Mouse (Mus musculus): ENCODE measurements around the gene Atp1b3.

The Atp1b3 gene

GRCm38 (mm10) chr9:96377096-96377495, 12.9 kb upstream of the Atp1b3 start:
- Histone ChIP-seq H3K4me3 (replicated peaks; ENCODE audit: low read length) (no peak overlapping the region), H3K4me1 (replicated peaks; ENCODE audit: low read depth, low read length) (peaks cover 25% of the 10 kb centered on the region), H3K27me3 (ENCODE audit: insufficient read depth, low read length) (no peaks in the 10 kb centered on the region; the same call in 1 of the 2 replicates), H3K9me3 (ENCODE audit: low read length) (no peaks in the 10 kb centered on the region), H3K36me3 (ENCODE audit: insufficient read depth, low read length) (no peaks in the 10 kb centered on the region)
- no peak for TF ChIP-seq NANOG (IDR thresholded peaks at IDR 0.05; ENCODE audit: borderline replicate concordance, low read length)
- TF ChIP-seq CTCF (conservative IDR thresholded peaks at IDR 0.05; ENCODE audit: low read length) = no peak
- no peak for TF ChIP-seq POU5F1 (IDR thresholded peaks at IDR 0.05; ENCODE audit: borderline replicate concordance, low read length)

DNA sequence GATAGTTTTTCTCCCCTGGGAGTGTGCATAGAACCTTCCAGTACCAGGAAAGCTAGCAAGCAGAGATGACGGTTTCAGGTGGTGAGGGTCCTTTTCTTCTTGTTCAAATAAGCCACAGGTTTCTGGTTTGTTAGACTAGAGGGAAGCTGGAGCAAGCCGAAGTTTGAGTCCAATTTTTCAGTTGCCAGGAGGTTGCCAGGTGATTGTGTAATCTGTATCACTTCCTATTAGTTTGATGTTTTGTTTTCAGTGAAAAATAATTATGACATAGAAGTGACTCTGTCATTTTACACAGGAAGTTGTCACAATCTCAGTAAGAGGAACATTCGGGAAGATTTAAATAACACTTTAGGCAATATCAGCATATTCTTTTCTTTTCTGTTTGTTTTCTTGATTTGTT, 11.6 kb upstream of the Atp1b3 start:
- H3K4me1 ChIP-seq (replicated peaks; ENCODE audit: low read depth, low read length) = peaks cover 24% of the 10 kb centered on the region
- no peaks in the 10 kb centered on the region for H3K36me3 ChIP-seq (ENCODE audit: insufficient read depth, low read length)
- H3K9me3 ChIP-seq (ENCODE audit: low read length) = no peaks in the 10 kb centered on the region
- TF ChIP-seq CTCF (conservative IDR thresholded peaks at IDR 0.05; ENCODE audit: low read length) (no peak), POU5F1 (IDR thresholded peaks at IDR 0.05; ENCODE audit: borderline replicate concordance, low read length) (no peak), NANOG (IDR thresholded peaks at IDR 0.05; ENCODE audit: borderline replicate concordance, low read length) (no peak)
- no peak overlapping the region for H3K4me3 ChIP-seq (replicated peaks; ENCODE audit: low read length)
- no peaks in the 10 kb centered on the region for H3K27me3 ChIP-seq (ENCODE audit: insufficient read depth, low read length)

GRCm38 (mm10) chr9:96371075-96371474, 6.8 kb upstream of the Atp1b3 start:
- Histone ChIP-seq H3K36me3 (ENCODE audit: insufficient read depth, low read length) (no peaks in the 10 kb centered on the region), H3K27me3 (ENCODE audit: insufficient read depth, low read length) (no peaks in the 10 kb centered on the region), H3K9me3 (ENCODE audit: low read length) (peaks cover 5% of the 10 kb centered on the region; the same call in 1 of the 2 replicates), H3K4me1 (replicated peaks; ENCODE audit: low read depth, low read length) (peaks cover 42% of the 10 kb centered on the region), H3K4me3 (replicated peaks; ENCODE audit: low read length) (no peak overlapping the region)
- TF ChIP-seq POU5F1 (IDR thresholded peaks at IDR 0.05; ENCODE audit: borderline replicate concordance, low read length) (no peak), CTCF (conservative IDR thresholded peaks at IDR 0.05; ENCODE audit: low read length) (no peak), NANOG (IDR thresholded peaks at IDR 0.05; ENCODE audit: borderline replicate concordance, low read length) (no peak)

DNA sequence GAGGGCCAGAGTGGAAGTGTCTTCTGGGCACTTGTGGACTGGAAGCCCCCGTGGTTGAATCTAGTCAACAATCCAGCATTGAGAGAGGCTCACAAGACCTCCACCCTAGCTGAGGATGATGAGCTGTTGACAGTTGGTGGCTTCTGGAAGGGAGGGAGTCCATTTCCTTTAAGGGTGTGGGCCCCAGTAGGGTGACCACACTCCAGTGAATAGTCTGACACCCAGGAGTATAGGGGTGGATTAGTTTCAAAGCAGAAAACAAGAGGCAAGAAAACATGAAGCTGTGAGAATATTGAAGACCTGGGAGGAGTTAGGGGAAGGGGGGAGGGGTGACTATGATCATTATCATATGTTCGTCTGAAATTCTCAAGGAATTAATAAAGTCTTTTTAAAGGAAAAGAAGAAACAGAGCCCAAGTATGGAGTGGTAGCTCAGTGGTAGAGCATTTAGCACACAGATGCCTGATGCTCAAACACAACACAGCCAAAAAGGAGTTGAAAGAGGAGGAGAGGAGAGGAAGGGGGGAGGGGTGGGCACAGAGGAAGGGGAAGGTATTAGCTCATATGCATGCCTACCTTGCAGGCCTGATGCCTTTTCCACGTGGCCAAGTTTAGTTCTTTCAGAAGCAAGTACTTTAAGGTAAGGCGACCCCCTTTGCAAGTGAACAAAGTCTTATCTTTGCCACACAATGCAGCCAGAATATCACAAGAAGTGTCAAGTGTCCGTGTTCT, 5.6 kb upstream of the Atp1b3 start:
- no peak overlapping the region for H3K4me3 ChIP-seq (replicated peaks; ENCODE audit: low read length)
- no peak for TF ChIP-seq POU5F1 (IDR thresholded peaks at IDR 0.05; ENCODE audit: borderline replicate concordance, low read length)
- TF ChIP-seq NANOG (IDR thresholded peaks at IDR 0.05; ENCODE audit: borderline replicate concordance, low read length) = no peak
- no peak for TF ChIP-seq CTCF (conservative IDR thresholded peaks at IDR 0.05; ENCODE audit: low read length)

GRCm38 (mm10) chr9:96365271-96365872, 1.1 kb upstream of the Atp1b3 start:
- TF ChIP-seq CTCF (conservative IDR thresholded peaks at IDR 0.05; ENCODE audit: low read length) (no peak), POU5F1 (IDR thresholded peaks at IDR 0.05; ENCODE audit: borderline replicate concordance, low read length) (no peak), NANOG (IDR thresholded peaks at IDR 0.05; ENCODE audit: borderline replicate concordance, low read length) (no peak)
- Histone ChIP-seq H3K36me3 (ENCODE audit: insufficient read depth, low read length) (peaks cover 20% of the 10 kb centered on the region), H3K9me3 (ENCODE audit: low read length) (peaks cover 5% of the 10 kb centered on the region; the same call in 1 of the 2 replicates), H3K4me3 (replicated peaks; ENCODE audit: low read length) (no peak overlapping the region), H3K4me1 (replicated peaks; ENCODE audit: low read depth, low read length) (peaks cover 48% of the 10 kb centered on the region), H3K27me3 (ENCODE audit: insufficient read depth, low read length) (no peaks in the 10 kb centered on the region)

More for the DNA sequence above, 5.6 kb upstream of the Atp1b3 start:
- Histone ChIP-seq H3K27me3 (ENCODE audit: insufficient read depth, low read length) (no peaks in the 10 kb centered on the region), H3K9me3 (ENCODE audit: low read length) (peaks cover 5% of the 10 kb centered on the region; the same call in 1 of the 2 replicates), H3K4me1 (replicated peaks; ENCODE audit: low read depth, low read length) (peaks cover 48% of the 10 kb centered on the region), H3K36me3 (ENCODE audit: insufficient read depth, low read length) (no peaks in the 10 kb centered on the region)

DNA sequence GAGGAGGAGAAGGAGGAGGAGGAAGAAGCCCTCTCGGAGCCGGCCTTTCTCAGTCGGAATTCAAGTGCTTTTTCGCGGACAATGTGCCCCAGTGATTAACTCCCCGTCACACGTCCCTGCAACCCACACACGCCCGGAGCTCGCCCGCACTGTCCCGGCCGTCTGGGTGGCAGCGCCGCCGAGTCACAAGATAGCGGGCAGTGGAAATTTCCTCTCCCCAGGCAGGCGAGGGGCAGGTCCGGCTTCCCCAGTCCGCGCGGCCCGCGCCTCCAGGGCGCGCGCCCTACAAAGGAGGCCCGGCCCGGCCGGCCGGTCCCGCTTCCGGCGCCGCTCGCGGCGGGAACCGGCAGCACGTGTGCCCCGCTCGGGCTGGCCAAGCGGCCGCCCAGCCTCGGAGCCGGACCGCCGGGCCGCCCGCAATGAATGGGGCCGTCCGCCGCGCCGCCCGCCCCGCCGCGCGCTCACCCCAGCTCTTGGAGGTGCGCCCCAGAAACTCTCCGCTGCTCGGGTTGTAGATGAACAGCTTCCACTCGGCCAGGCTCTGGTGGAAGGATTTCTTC, 581 bp downstream of the Atp1b3 start:
- no peak for TF ChIP-seq CTCF (conservative IDR thresholded peaks at IDR 0.05; ENCODE audit: low read length)
- TF ChIP-seq POU5F1 (IDR thresholded peaks at IDR 0.05; ENCODE audit: borderline replicate concordance, low read length) = no peak
- no peak for TF ChIP-seq NANOG (IDR thresholded peaks at IDR 0.05; ENCODE audit: borderline replicate concordance, low read length)

GRCm38 (mm10) chr9:96360056-96360455, 4.2 kb downstream of the Atp1b3 start:
- H3K9me3 ChIP-seq (ENCODE audit: low read length) = no peaks in the 10 kb centered on the region
- peaks cover 39% of the 10 kb centered on the region for H3K4me1 ChIP-seq (replicated peaks; ENCODE audit: low read depth, low read length)
- no peak overlapping the region for H3K4me3 ChIP-seq (replicated peaks; ENCODE audit: low read length)
- no peaks in the 10 kb centered on the region for H3K27me3 ChIP-seq (ENCODE audit: insufficient read depth, low read length)
- peaks cover 61% of the 10 kb centered on the region for H3K36me3 ChIP-seq (ENCODE audit: insufficient read depth, low read length)
- TF ChIP-seq NANOG (IDR thresholded peaks at IDR 0.05; ENCODE audit: borderline replicate concordance, low read length) = no peak
- TF ChIP-seq CTCF (conservative IDR thresholded peaks at IDR 0.05; ENCODE audit: low read length) = no peak
- TF ChIP-seq POU5F1 (IDR thresholded peaks at IDR 0.05; ENCODE audit: borderline replicate concordance, low read length) = no peak

More for the DNA sequence above, 581 bp downstream of the Atp1b3 start:
- peaks cover 35% of the 10 kb centered on the region for H3K36me3 ChIP-seq (ENCODE audit: insufficient read depth, low read length)
- H3K9me3 ChIP-seq (ENCODE audit: low read length) = peaks cover 5% of the 10 kb centered on the region; the same call in 1 of the 2 replicates
- no peaks in the 10 kb centered on the region for H3K27me3 ChIP-seq (ENCODE audit: insufficient read depth, low read length)
- H3K4me1 ChIP-seq (replicated peaks; ENCODE audit: low read depth, low read length) = peaks cover 41% of the 10 kb centered on the region
- H3K4me3 ChIP-seq (replicated peaks; ENCODE audit: low read length) = peak overlapping the region; percentile 91

- Histone ChIP-seq H3K36me3 (ENCODE audit: insufficient read depth, low read length) (peaks cover 39% of the 10 kb centered on the region), H3K9me3 (ENCODE audit: low read length) (no peaks in the 10 kb centered on the region), H3K4me3 (replicated peaks; ENCODE audit: low read length) (no peak overlapping the region), H3K27me3 (ENCODE audit: insufficient read depth, low read length) (no peaks in the 10 kb centered on the region), H3K4me1 (replicated peaks; ENCODE audit: low read depth, low read length) (peaks cover 64% of the 10 kb centered on the region)
- TF ChIP-seq CTCF (conservative IDR thresholded peaks at IDR 0.05; ENCODE audit: low read length) (no peak), NANOG (IDR thresholded peaks at IDR 0.05; ENCODE audit: borderline replicate concordance, low read length) (no peak), POU5F1 (IDR thresholded peaks at IDR 0.05; ENCODE audit: borderline replicate concordance, low read length) (no peak)
These were observed 10.4 kb downstream of the Atp1b3 start for GRCm38 (mm10) chr9:96353799-96354198.

Measured in E14TG2a.4 (cell line).